Mouse (Mus musculus) neural tube, embryonic 14.5 days (tissue): ENCODE results near the gene Dusp13. TPM values are rescaled to one million over a fixed set of nuclear protein-coding genes. Genes with fewer than 3 reads are reported as not detected.

Experiments used
- ATAC-seq: fragments of 200-750 bp; cut with Nextera tagmentation; 2 replicates; pipeline ENCODE4 v1.8.0; 2017; ENCODE audit warnings: low read depth, mild to moderate bottlenecking, moderate TSS enrichment, moderate library complexity
- H3K27ac ChIP-seq: fragments of 300-500 bp; sonication (generic); 2 replicates; pipeline ENCODE4 v1.5.1; 2014; ENCODE audit warnings: low read depth, mild to moderate bottlenecking, control low read depth, low read length, moderate library complexity, mixed read lengths
- H3K27me3 ChIP-seq: fragments of 300-500 bp; sonication (generic); 2 replicates; pipeline ENCODE4 v1.6.1; 2014; ENCODE audit warnings: low read length; ENCODE audit not compliant: control insufficient read depth, insufficient read depth
- H3K36me3 ChIP-seq: fragments of 300-500 bp; sonication (generic); 2 replicates; pipeline ENCODE4 v1.6.1; 2014; ENCODE audit warnings: low read length, mixed read lengths; ENCODE audit not compliant: control insufficient read depth, insufficient read depth
- H3K4me1 ChIP-seq: fragments of 300-500 bp; sonication (generic); 2 replicates; pipeline ENCODE4 v1.6.1; 2014; ENCODE audit warnings: low read length; ENCODE audit not compliant: control insufficient read depth, insufficient read depth
- H3K4me2 ChIP-seq: fragments of 300-500 bp; sonication (generic); 2 replicates; pipeline ENCODE4 v1.6.1; 2014; ENCODE audit warnings: mild to moderate bottlenecking, low read depth, low read length, control low read depth
- H3K4me3 ChIP-seq: fragments of 300-500 bp; sonication (generic); 2 replicates; pipeline ENCODE4 v1.5.1; 2014; ENCODE audit warnings: low read depth, low read length, control low read depth, mixed read lengths
- H3K9ac ChIP-seq: fragments of 300-500 bp; sonication (generic); replicated peaks from 2 replicates; pipeline ENCODE4 v1.6.1; 2014; ENCODE audit warnings: low read depth, mild to moderate bottlenecking, control low read depth, low read length, mixed read lengths
- H3K9me3 ChIP-seq: fragments of 300-500 bp; sonication (generic); 2 replicates; pipeline ENCODE4 v1.6.1; 2016; ENCODE audit warnings: low read length; ENCODE audit not compliant: control insufficient read depth
- WGBS: fragments of 180-500 bp; shearing (Covaris S2); extraction: QIAGEN DNeasy Blood & Tissue Kit; methylation state at CpG from one replicate; pipeline ENCODE4 v1.1.7; 2014; 5-methylcytosine and 5-hydroxymethylcytosine counted together
- polyA plus RNA-seq: library from polyadenylated mRNA; unstranded; fragments of >200 nt; fragmentation: Nextera tagmentation; extraction: Ambion mirVana; gene quantifications from 2 replicates; pipeline ENCODE4 v1.2.1, GENCODE M21; 2014

Gene Dusp13
- polyA plus RNA-seq, 1 experiment from 2014 or later: not detected

GRCm38 (mm10) chr14:21719646-21720383 is 31.2 kb downstream of the Dusp13 start:
- H3K27ac ChIP-seq: no peak overlapping the region

GRCm38 (mm10) chr14:21714486-21714885 is 36.5 kb downstream of the Dusp13 start, which contains the start of gene Dupd1:
Dupd1 (minus strand) TSS chr14:21714576.
- Histone ChIP-seq H3K9ac (no peak within 1 kb of the TSS), H3K9me3 (no peaks in the 10 kb centered on the region), H3K4me1 (no peaks in the 10 kb centered on the region), H3K36me3 (no peaks in the 10 kb centered on the region), H3K27ac (no peak within 1 kb of the TSS), H3K27me3 (no peaks in the 10 kb centered on the region), H3K4me2 (no peak within 1 kb of the TSS), H3K4me3 (no peak within 1 kb of the TSS)
- no peak for ATAC-seq
- WGBS: 75% methylated on average over 5 of the region's 5 CpGs

More at GRCm38 (mm10) chr14:21719646-21720383, 31.2 kb downstream of the Dusp13 start:
- no peaks in the 10 kb centered on the region for H3K36me3 ChIP-seq
- no peaks in the 10 kb centered on the region for H3K27me3 ChIP-seq
- 76% methylated on average over 17 of the region's 17 CpGs for WGBS
- H3K9ac ChIP-seq: no peak overlapping the region
- H3K4me3 ChIP-seq: no peak overlapping the region
- no peaks in the 10 kb centered on the region for H3K4me1 ChIP-seq
- H3K4me2 ChIP-seq: no peak overlapping the region
- H3K9me3 ChIP-seq: no peaks in the 10 kb centered on the region
- no peak for ATAC-seq

GRCm38 (mm10) chr14:21711231-21711630 is 39.8 kb downstream of the Dusp13 start:
- Histone ChIP-seq H3K9me3 (no peaks in the 10 kb centered on the region), H3K4me3 (no peak overlapping the region), H3K27ac (no peak overlapping the region), H3K36me3 (no peaks in the 10 kb centered on the region), H3K4me1 (no peaks in the 10 kb centered on the region), H3K27me3 (no peaks in the 10 kb centered on the region), H3K9ac (no peak overlapping the region), H3K4me2 (no peak overlapping the region)
- no peak for ATAC-seq
- 76% methylated on average over 2 of the region's 2 CpGs for WGBS

- H3K9ac ChIP-seq: no peak overlapping the region
- no peaks in the 10 kb centered on the region for H3K36me3 ChIP-seq
- H3K27ac ChIP-seq: no peak overlapping the region
- H3K9me3 ChIP-seq: no peaks in the 10 kb centered on the region
- H3K27me3 ChIP-seq: no peaks in the 10 kb centered on the region
- H3K4me1 ChIP-seq: no peaks in the 10 kb centered on the region
- no peak for ATAC-seq
- 68% methylated on average over 2 of the region's 2 CpGs for WGBS
- no peak overlapping the region for H3K4me2 ChIP-seq
- H3K4me3 ChIP-seq: no peak overlapping the region
Observed at GRCm38 (mm10) chr14:21709545-21709944, 41.4 kb downstream of the Dusp13 start.

GRCm38 (mm10) chr14:21706759-21707571 is 44.0 kb downstream of the Dusp13 start:
- 0 out of 2 replicates have a peak, but pooled peaks have one; percentile 17 for ATAC-seq
- Histone ChIP-seq H3K36me3 (no peaks in the 10 kb centered on the region), H3K4me1 (no peaks in the 10 kb centered on the region), H3K27me3 (no peaks in the 10 kb centered on the region), H3K4me2 (no peak overlapping the region), H3K4me3 (no peak overlapping the region), H3K27ac (peak overlapping the region; percentile 16), H3K9ac (no peak overlapping the region), H3K9me3 (no peaks in the 10 kb centered on the region)
- WGBS: 56% methylated on average over 12 of the region's 12 CpGs

- 90% methylated on average over 2 of the region's 2 CpGs for WGBS
- no peak for ATAC-seq
Observed at GRCm38 (mm10) chr14:21705462-21705861, 45.5 kb downstream of the Dusp13 start.

GRCm38 (mm10) chr14:21703255-21703654 is 47.7 kb downstream of the Dusp13 start:
- no peaks in the 10 kb centered on the region for H3K9me3 ChIP-seq
- no peaks in the 10 kb centered on the region for H3K4me1 ChIP-seq
- H3K9ac ChIP-seq: no peak overlapping the region
- H3K27ac ChIP-seq: no peak overlapping the region
- H3K4me3 ChIP-seq: no peak overlapping the region
- H3K36me3 ChIP-seq: no peaks in the 10 kb centered on the region
- no peak overlapping the region for H3K4me2 ChIP-seq
- 83% methylated on average over 5 of the region's 5 CpGs for WGBS
- H3K27me3 ChIP-seq: no peaks in the 10 kb centered on the region
- ATAC-seq: no peak

More at GRCm38 (mm10) chr14:21705462-21705861, 45.5 kb downstream of the Dusp13 start:
- no peak overlapping the region for H3K4me3 ChIP-seq
- no peak overlapping the region for H3K27ac ChIP-seq
- no peaks in the 10 kb centered on the region for H3K4me1 ChIP-seq
- no peaks in the 10 kb centered on the region for H3K9me3 ChIP-seq
- H3K9ac ChIP-seq: no peak overlapping the region
- no peak overlapping the region for H3K4me2 ChIP-seq
- H3K27me3 ChIP-seq: no peaks in the 10 kb centered on the region
- no peaks in the 10 kb centered on the region for H3K36me3 ChIP-seq

GRCm38 (mm10) chr14:21702691-21703090 is 48.3 kb downstream of the Dusp13 start:
- 92% methylated on average over 8 of the region's 8 CpGs for WGBS
- H3K9me3 ChIP-seq: no peaks in the 10 kb centered on the region
- no peak overlapping the region for H3K27ac ChIP-seq

More at GRCm38 (mm10) chr14:21702691-21703090, 48.3 kb downstream of the Dusp13 start:
- ATAC-seq: no peak
- H3K27me3 ChIP-seq: no peaks in the 10 kb centered on the region
- no peak overlapping the region for H3K4me2 ChIP-seq
- no peaks in the 10 kb centered on the region for H3K4me1 ChIP-seq
- no peak overlapping the region for H3K4me3 ChIP-seq
- H3K36me3 ChIP-seq: no peaks in the 10 kb centered on the region
- no peak overlapping the region for H3K9ac ChIP-seq
